Mouse (Mus musculus) cerebellum, adult 2 months (tissue): ENCODE data around the gene Smpdl3b.

Experiments
- CTCF ChIP-seq: fragments of 200-500 bp; IDR thresholded peaks from 2 replicates; pipeline ENCODE4 v1.5.1; 2011; ENCODE audit warnings: low read depth, mild to moderate bottlenecking, control low read depth, low read length, moderate library complexity, borderline replicate concordance; ENCODE audit not compliant: insufficient read depth
- POLR2A ChIP-seq: fragments of 200-500 bp; IDR thresholded peaks from 2 replicates; pipeline ENCODE4 v1.6.1; 2011; ENCODE audit warnings: low read length, control low read depth, borderline replicate concordance; ENCODE audit not compliant: insufficient read depth

DNA sequence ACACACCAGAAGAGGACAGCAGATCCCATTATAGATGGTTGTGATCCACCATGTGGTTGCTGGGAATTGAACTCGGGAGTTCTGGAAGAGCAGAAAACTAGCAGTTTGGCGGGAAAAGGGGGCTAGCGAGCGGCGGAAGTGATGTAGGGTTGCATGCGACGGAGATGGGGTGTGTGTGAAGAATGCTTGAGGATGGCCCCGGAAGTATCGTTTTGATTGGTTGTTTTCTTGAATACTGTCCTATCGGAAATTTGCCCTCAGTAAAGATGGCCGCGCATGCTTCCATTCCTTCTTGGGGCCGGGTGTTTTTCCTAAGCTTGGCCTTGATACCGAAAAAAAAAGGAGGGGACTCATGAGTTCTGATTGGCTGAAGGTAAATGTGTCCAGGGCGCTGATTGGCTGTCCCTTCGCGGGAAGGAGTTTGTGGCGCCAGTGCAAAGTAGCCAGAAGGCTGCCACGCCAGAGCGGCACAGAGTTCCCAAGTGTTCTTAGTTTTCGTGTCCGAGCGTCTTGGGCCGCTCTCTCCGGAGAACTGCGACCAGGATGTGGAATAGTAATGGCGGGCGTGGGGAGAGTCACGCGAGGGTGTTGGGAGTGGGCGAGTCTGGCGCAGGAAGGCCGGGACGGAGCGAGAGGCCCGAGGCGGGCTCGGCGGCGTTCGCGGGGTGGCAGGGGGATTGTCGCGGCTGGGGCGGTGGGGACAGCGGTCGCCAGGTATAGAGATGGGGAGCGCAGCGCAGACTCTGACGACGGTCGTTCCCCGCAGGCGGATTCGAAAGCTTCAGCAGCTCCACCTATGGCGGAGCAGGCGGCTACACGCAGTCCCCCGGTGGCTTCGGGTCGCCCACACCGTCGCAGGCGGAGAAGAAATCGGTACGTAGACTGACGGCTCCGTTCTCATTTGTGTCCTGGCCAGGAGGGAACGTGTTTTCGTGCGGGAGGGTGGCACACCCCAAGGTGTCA is 11.1 kb upstream of the Smpdl3b start, which contains the start of gene Rpa2:
- TF ChIP-seq CTCF = no peak
- peak; percentile 27; the same call in 1 of the 2 replicates for TF ChIP-seq POLR2A
